Mouse (Mus musculus): ENCODE data around the gene Rhot2. TPM values are rescaled to one million over a fixed set of nuclear protein-coding genes. Genes with fewer than 3 reads are reported as not detected.

Gene Rhot2
- total RNA-seq, 1 experiment = 36.8 TPM

DNA sequence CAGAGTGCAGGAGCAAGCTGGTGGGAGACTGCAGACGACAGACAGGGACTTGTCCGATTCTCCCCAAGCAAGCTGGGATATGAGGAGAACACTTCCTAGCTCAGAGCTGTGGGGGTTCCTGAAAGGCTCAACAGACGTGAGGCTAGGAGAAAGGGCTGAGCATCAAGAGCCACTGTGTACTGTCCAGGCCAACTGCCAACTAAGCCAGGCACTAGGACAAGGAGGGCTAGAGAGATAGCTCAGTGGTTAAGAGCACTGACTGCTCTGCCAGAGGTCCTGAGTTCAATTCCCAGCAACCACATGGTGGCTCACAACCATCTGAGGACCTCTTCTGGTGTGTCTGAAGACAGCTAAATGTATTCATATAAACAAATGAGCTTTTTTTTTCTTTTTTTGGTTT lies 2.1 kb downstream of the Rhot2 start:
- Histone ChIP-seq H3K4me1 (ENCODE audit: control insufficient read depth in 2 of 2, insufficient read depth in 2 of 2, low read length in 2 of 2, poor library complexity in 1 of 2) (peaks cover 2 to 9% of the 10 kb centered on the region in 2 experiments; a peak in 1 of 4 replicates), H3K4me3 (ENCODE audit: insufficient read depth in 1 of 2, low read depth in 1 of 2, low read length in 2 of 2, poor library complexity in 1 of 2, severe bottlenecking in 1 of 2) (no peak overlapping the region), H3K27ac (ENCODE audit: insufficient read depth, low read depth, low read length, poor library complexity, severe bottlenecking) (no peak overlapping the region), H3K9me3 (ENCODE audit: control insufficient read depth, insufficient read depth, low read depth, low read length) (no peaks in the 10 kb centered on the region), H3K36me3 (ENCODE audit: control insufficient read depth, insufficient read depth, low read length, poor library complexity, severe bottlenecking) (peaks cover 49% of the 10 kb centered on the region), H3K9ac (ENCODE audit: insufficient read depth, low read depth, low read length, poor library complexity, severe bottlenecking) (no peak overlapping the region)
- TF ChIP-seq ZNF384 (IDR thresholded peaks at IDR 0.05; ENCODE audit: low read depth, low read length) (no peak), ZC3H11A (IDR thresholded peaks at IDR 0.05; ENCODE audit: borderline replicate concordance, low read depth, low read length) (no peak), CHD2 (IDR thresholded peaks at IDR 0.05; ENCODE audit: low read depth, low read length) (no peak), HCFC1 (IDR thresholded peaks at IDR 0.05; ENCODE audit: borderline replicate concordance, insufficient read depth, low read length) (no peak), MAFK (IDR thresholded peaks at IDR 0.05; ENCODE audit: insufficient read depth, low read depth, low read length) (no peak)
- DNase-seq (ENCODE audit: low read depth, low spot score) = no peak
- in situ Hi-C loops (cut with MboI; ENCODE audit: low sequenced_read_pairs in 2 of 2, unreplicated experiment in 2 of 2) = no loop called here

DNA sequence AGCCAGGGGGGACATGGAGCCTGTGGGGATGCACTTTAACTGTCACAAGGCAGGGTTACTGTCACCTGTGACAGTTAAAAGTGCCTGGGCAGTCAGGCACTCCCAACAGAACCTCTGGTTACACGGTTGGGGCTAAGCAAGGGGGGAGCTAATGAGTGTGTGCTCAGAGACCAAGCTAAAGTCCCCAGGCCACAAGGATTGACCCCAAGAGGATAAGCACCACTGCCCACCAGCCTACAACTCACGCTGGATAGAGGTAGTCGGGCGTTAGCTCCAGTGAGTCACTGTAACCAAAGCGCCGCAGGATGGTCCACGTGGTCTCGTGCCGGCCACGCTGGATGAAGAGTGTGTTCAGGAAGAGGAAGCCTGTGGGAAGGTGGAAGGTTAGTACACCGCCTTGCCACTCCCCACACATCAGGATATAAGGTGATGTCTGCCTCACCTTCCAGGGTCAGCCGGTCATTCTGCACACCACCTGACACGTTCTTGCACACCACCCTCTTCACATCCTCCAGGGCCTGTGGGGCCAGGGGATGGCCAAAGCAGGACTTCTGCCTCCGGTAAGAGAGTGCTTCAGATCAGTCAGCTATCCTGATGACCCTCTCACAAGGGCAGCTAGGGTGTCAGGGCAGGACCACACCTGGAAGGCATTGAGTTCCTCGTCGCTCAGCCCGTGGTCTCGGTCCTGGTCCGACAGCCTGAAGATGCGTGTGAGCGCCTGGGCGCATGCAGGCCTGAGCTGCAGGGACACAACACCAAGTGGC lies 3.4 kb downstream of the Rhot2 start, which contains the start of gene Gm20683:
TSS of gene Gm20683 (minus strand) at position 647 of the 764 bp plus-strand sequence.
- Histone ChIP-seq H3K36me3 (ENCODE audit: control insufficient read depth, insufficient read depth, low read length, poor library complexity, severe bottlenecking) (peaks cover 49% of the 10 kb centered on the region), H3K9me3 (ENCODE audit: control insufficient read depth, insufficient read depth, low read depth, low read length) (no peaks in the 10 kb centered on the region), H3K9ac (ENCODE audit: insufficient read depth, low read depth, low read length, poor library complexity, severe bottlenecking) (no peak within 1 kb of the TSS), H3K4me1 (ENCODE audit: control insufficient read depth in 2 of 2, insufficient read depth in 2 of 2, low read length in 2 of 2, poor library complexity in 1 of 2) (peaks cover 2 to 14% of the 10 kb centered on the region in 2 experiments; a peak in 1 of 4 replicates), H3K4me3 (ENCODE audit: insufficient read depth in 1 of 2, low read depth in 1 of 2, low read length in 2 of 2, poor library complexity in 1 of 2, severe bottlenecking in 1 of 2) (no peak within 1 kb of the TSS), H3K27ac (ENCODE audit: insufficient read depth, low read depth, low read length, poor library complexity, severe bottlenecking) (no peak within 1 kb of the TSS)
- TF ChIP-seq CHD2 (IDR thresholded peaks at IDR 0.05; ENCODE audit: low read depth, low read length) = no peak
- no peak for TF ChIP-seq ZC3H11A (IDR thresholded peaks at IDR 0.05; ENCODE audit: borderline replicate concordance, low read depth, low read length)
- TF ChIP-seq MAFK (IDR thresholded peaks at IDR 0.05; ENCODE audit: insufficient read depth, low read depth, low read length) = no peak
- TF ChIP-seq HCFC1 (IDR thresholded peaks at IDR 0.05; ENCODE audit: borderline replicate concordance, insufficient read depth, low read length) = no peak
- no peak for TF ChIP-seq ZNF384 (IDR thresholded peaks at IDR 0.05; ENCODE audit: low read depth, low read length)
- no peak for DNase-seq (ENCODE audit: low read depth, low spot score)
- in situ Hi-C loops (cut with MboI; ENCODE audit: low sequenced_read_pairs in 2 of 2, unreplicated experiment in 2 of 2) = no loop called here

DNA sequence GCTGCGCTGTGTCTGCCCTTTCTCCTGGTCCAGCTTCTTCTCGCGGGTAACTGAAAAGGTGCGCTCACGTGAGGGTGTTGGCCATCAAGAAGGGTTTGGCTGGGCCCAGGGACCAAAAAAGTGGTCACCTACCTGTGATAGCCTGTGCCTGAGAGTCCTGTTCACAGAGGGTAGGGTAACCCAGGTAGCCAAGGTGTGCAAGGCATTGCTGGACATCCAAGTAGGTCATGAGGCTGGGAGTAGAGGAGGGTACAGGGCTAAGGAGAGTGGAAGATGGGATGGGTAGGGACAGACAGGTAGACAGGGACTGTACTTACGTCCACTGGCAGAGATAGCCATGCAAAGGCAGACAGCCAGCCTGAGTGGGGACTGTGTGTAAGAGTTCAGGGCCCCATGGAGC lies 4.1 kb downstream of the Rhot2 start:
- H3K27ac ChIP-seq (ENCODE audit: insufficient read depth, low read depth, low read length, poor library complexity, severe bottlenecking) = no peak overlapping the region
- in situ Hi-C loops (cut with MboI; ENCODE audit: low sequenced_read_pairs in 2 of 2, unreplicated experiment in 2 of 2) = no loop called here
- H3K4me3 ChIP-seq (ENCODE audit: insufficient read depth in 1 of 2, low read depth in 1 of 2, low read length in 2 of 2, poor library complexity in 1 of 2, severe bottlenecking in 1 of 2) = no peak overlapping the region
- no peak overlapping the region for H3K9ac ChIP-seq (ENCODE audit: insufficient read depth, low read depth, low read length, poor library complexity, severe bottlenecking)
- no peak for DNase-seq (ENCODE audit: low read depth, low spot score)
- peaks cover 2 to 16% of the 10 kb centered on the region in 2 experiments; a peak in 1 of 4 replicates for H3K4me1 ChIP-seq (ENCODE audit: control insufficient read depth in 2 of 2, insufficient read depth in 2 of 2, low read length in 2 of 2, poor library complexity in 1 of 2)
- H3K9me3 ChIP-seq (ENCODE audit: control insufficient read depth, insufficient read depth, low read depth, low read length) = no peaks in the 10 kb centered on the region
- peaks cover 47% of the 10 kb centered on the region for H3K36me3 ChIP-seq (ENCODE audit: control insufficient read depth, insufficient read depth, low read length, poor library complexity, severe bottlenecking)
- no peak for TF ChIP-seq ZC3H11A (IDR thresholded peaks at IDR 0.05; ENCODE audit: borderline replicate concordance, low read depth, low read length)
- TF ChIP-seq ZNF384 (IDR thresholded peaks at IDR 0.05; ENCODE audit: low read depth, low read length) = no peak

DNA sequence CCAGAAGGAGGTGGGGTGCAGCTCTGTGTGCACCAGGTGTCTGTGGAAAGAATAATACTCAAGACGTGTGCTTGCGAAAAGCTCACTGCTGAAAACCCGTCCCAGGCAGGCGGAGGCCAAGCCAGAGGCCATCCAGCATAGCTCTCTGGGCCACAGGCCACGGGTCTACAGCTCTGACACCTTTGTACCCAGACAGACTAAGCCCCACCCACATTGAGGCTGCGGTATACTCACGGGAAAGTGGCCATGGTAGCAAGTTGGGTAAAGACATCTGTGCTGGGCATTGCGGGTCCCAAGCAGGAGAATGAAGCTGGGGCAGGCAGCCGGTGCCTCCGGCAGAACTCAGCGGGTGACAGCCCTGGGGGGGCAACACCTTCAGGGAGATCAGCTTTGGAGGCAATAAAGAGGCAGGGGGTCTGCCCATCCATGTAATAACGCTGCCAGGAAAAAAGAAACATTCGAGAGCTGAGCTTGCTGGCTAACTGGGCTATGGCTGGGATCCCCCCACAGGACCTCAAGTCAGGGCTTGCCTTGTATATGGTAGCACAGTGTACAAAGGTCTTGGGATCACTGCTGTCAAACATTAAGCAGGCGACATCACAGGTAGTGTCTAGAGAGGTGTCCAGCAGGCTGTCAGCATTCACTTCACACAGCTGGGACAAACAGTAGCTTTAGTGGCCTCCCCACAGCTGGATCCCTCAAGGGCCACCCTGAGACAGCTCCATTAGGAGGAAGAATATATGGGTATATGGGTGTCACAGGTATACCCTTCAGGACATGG lies 5.0 kb downstream of the Rhot2 start:
- Histone ChIP-seq H3K27ac (ENCODE audit: insufficient read depth, low read depth, low read length, poor library complexity, severe bottlenecking) (no peak overlapping the region), H3K4me3 (ENCODE audit: insufficient read depth in 1 of 2, low read depth in 1 of 2, low read length in 2 of 2, poor library complexity in 1 of 2, severe bottlenecking in 1 of 2) (no peak overlapping the region), H3K4me1 (ENCODE audit: control insufficient read depth in 2 of 2, insufficient read depth in 2 of 2, low read length in 2 of 2, poor library complexity in 1 of 2) (peaks cover 1 to 23% of the 10 kb centered on the region in 2 experiments; a peak in 1 of 4 replicates), H3K9ac (ENCODE audit: insufficient read depth, low read depth, low read length, poor library complexity, severe bottlenecking) (no peak overlapping the region), H3K36me3 (ENCODE audit: control insufficient read depth, insufficient read depth, low read length, poor library complexity, severe bottlenecking) (peaks cover 55% of the 10 kb centered on the region), H3K9me3 (ENCODE audit: control insufficient read depth, insufficient read depth, low read depth, low read length) (no peaks in the 10 kb centered on the region)
- DNase-seq (ENCODE audit: low read depth, low spot score) = no peak
- TF ChIP-seq ZC3H11A (IDR thresholded peaks at IDR 0.05; ENCODE audit: borderline replicate concordance, low read depth, low read length) (no peak), MAFK (IDR thresholded peaks at IDR 0.05; ENCODE audit: insufficient read depth, low read depth, low read length) (no peak), CHD2 (IDR thresholded peaks at IDR 0.05; ENCODE audit: low read depth, low read length) (no peak), ZNF384 (IDR thresholded peaks at IDR 0.05; ENCODE audit: low read depth, low read length) (no peak), HCFC1 (IDR thresholded peaks at IDR 0.05; ENCODE audit: borderline replicate concordance, insufficient read depth, low read length) (no peak)
- in situ Hi-C loops (cut with MboI; ENCODE audit: low sequenced_read_pairs in 2 of 2, unreplicated experiment in 2 of 2) = no loop called here

All from ES-E14 (cell line).